Mouse (Mus musculus): Measurements from ENCODE around the gene Ssr4. TPM values are rescaled to one million over a fixed set of nuclear protein-coding genes. Genes with fewer than 3 reads are reported as not detected.

The Ssr4 gene
- 93.3 and 93.6 TPM in 2 replicates for total RNA-seq (2023)

GRCm38 (mm10) chrX:73786364-73787224 lies at the start of gene Ssr4, which contains the start of gene Idh3g:
Ssr4 (plus strand) TSS chrX:73787028.
Idh3g (minus strand) TSS chrX:73786897.

GRCm38 (mm10) chrX:73756334-73757140 lies 30.3 kb upstream of the Ssr4 start, which contains the start of gene Plxnb3:
Plxnb3 (plus strand) TSS chrX:73757090.

DNA sequence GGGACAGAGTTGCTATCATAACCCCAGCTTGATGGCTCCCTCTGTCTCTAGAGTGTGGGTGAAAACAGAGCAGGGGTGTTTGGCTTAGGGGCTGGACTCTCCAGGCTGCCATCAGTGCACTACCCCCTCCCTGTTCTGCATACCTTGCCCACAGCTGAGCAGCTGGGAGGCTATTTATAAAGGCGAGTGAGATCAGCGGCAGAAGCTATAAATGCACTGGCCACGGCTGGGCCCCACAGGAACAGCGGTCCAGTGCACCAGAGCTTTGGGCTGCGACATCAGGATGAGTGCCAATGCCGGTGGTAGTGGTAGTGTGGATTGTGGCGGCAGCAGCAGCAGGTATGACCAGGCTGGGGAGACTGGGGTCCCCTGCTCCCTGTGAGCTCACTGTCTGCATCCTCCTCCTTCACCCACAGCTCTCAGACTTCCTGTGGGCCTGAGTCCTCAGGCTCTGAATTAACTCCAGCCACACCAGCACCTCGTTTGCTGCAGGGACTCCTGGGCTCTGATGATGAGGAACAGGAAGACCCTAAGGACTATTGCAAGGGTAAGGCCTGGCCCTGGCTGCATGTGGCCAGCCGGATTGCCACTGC lies 12.6 kb upstream of the Ssr4 start, which contains the start of gene Srpk3:
Gene Srpk3, plus strand, starts transcription at position 238 of the 593 bp plus-strand sequence.

GRCm38 (mm10) chrX:73824185-73825151 lies 37.6 kb downstream of the Ssr4 start, which contains the start of gene Pdzd4:
Pdzd4 (minus strand) TSS chrX:73824969.

Other genes with a start within 250 kb of the Ssr4 start
- gene Dusp9, start 147.6 kb upstream of the Ssr4 start, total RNA-seq (2023) = not detected in 2 replicates
- not detected in 2 replicates for gene Pnck, start 126.9 kb upstream of the Ssr4 start, total RNA-seq (2023)
- gene Slc6a8, start 113.9 kb upstream of the Ssr4 start, total RNA-seq (2023) = 0.48 and 0.57 TPM in 2 replicates
- 87.4 and 92.1 TPM in 2 replicates for gene Bcap31, start 70.9 kb upstream of the Ssr4 start, total RNA-seq (2023)
- gene Abcd1, start 70.4 kb upstream of the Ssr4 start, total RNA-seq (2023) = 73.3 and 78.0 TPM in 2 replicates
- 0.60 and 0.70 TPM in 2 replicates for gene Plxnb3, start 29.9 kb upstream of the Ssr4 start, total RNA-seq (2023)
- 0.32 and 1.9 TPM in 2 replicates for gene Srpk3, start 12.6 kb upstream of the Ssr4 start, total RNA-seq (2023)
- 78.5 and 86.8 TPM in 2 replicates for gene Idh3g, start 131 bp upstream of the Ssr4 start, total RNA-seq (2023)
- gene Pdzd4, start 37.9 kb downstream of the Ssr4 start, total RNA-seq (2023) = 0.73 and 0.77 TPM in 2 replicates
- gene Avpr2, start 105.1 kb downstream of the Ssr4 start, total RNA-seq (2023) = not detected in 2 replicates
- gene L1cam, start 109.1 kb downstream of the Ssr4 start, total RNA-seq (2023) = 30.4 and 44.6 TPM in 2 replicates
- 228 and 276 TPM in 2 replicates for gene Arhgap4, start 134.8 kb downstream of the Ssr4 start, total RNA-seq (2023)
- 28.7 and 32.0 TPM in 2 replicates for gene Naa10, start 134.9 kb downstream of the Ssr4 start, total RNA-seq (2023)
- 11.1 and 12.8 TPM in 2 replicates for gene Renbp, start 143.8 kb downstream of the Ssr4 start, total RNA-seq (2023)
- 68.7 and 75.0 TPM in 2 replicates for gene Hcfc1, start 179.3 kb downstream of the Ssr4 start, total RNA-seq (2023)
- gene Irak1, start 236.9 kb downstream of the Ssr4 start, total RNA-seq (2023) = 66.4 and 88.3 TPM in 2 replicates